Mouse (Mus musculus): ENCODE results near the gene Nsmce1. TPM values are rescaled to one million over a fixed set of nuclear protein-coding genes. Genes with fewer than 3 reads are reported as not detected.
A peak's percentile ranks its signal among the peaks of the same experiment; 100 is the strongest.
"Not testable (repeated sequence)": the region's sequence is repeated elsewhere in the genome, so short reads cannot be mapped to it uniquely, and the experiment has no call there.

Nsmce1 gene
- polyA plus RNA-seq, 1 experiment, result 27.6 TPM

GRCm38 (mm10) chr7:125451078-125451477, 40.3 kb downstream of the Nsmce1 start:
- no peak overlapping the region for H3K4me3 ChIP-seq (ENCODE audit: insufficient read depth, low read length)
- TF ChIP-seq POLR2A (IDR thresholded peaks at IDR 0.05; ENCODE audit: extremely low read depth, insufficient read depth, low read length) (no peak), CTCF (IDR thresholded peaks at IDR 0.05; ENCODE audit: extremely low read depth, insufficient read depth, low read length) (no peak)
- H3K4me1 ChIP-seq (ENCODE audit: control insufficient read depth, insufficient read depth, low read length), result no peaks in the 10 kb centered on the region
- no peak overlapping the region for H3K27ac ChIP-seq (ENCODE audit: insufficient read depth, low read length)

GRCm38 (mm10) chr7:125450678-125451077, 40.7 kb downstream of the Nsmce1 start:
- no peak overlapping the region for H3K27ac ChIP-seq (ENCODE audit: insufficient read depth, low read length)
- no peaks in the 10 kb centered on the region for H3K4me1 ChIP-seq (ENCODE audit: control insufficient read depth, insufficient read depth, low read length)
- TF ChIP-seq POLR2A (IDR thresholded peaks at IDR 0.05; ENCODE audit: extremely low read depth, insufficient read depth, low read length), result no peak
- no peak for TF ChIP-seq CTCF (IDR thresholded peaks at IDR 0.05; ENCODE audit: extremely low read depth, insufficient read depth, low read length)

GRCm38 (mm10) chr7:125444464-125445401, 46.7 kb downstream of the Nsmce1 start, which contains the start of gene Kdm8:
Gene Kdm8 (plus strand): TSS chr7:125444676.
- Histone ChIP-seq H3K4me3 (ENCODE audit: insufficient read depth, low read length) (peak within 1 kb of the TSS; percentile 63), H3K27ac (ENCODE audit: insufficient read depth, low read length) (peak within 1 kb of the TSS; percentile 96), H3K4me1 (ENCODE audit: control insufficient read depth, insufficient read depth, low read length) (peaks cover 5% of the 10 kb centered on the region; the same call in 1 of the 2 replicates)
- TF ChIP-seq CTCF (IDR thresholded peaks at IDR 0.05; ENCODE audit: extremely low read depth, insufficient read depth, low read length), result no peak
- TF ChIP-seq POLR2A (IDR thresholded peaks at IDR 0.05; ENCODE audit: extremely low read depth, insufficient read depth, low read length), result peak; percentile 71

More at GRCm38 (mm10) chr7:125450678-125451077, 40.7 kb downstream of the Nsmce1 start:
- no peak overlapping the region for H3K4me3 ChIP-seq (ENCODE audit: insufficient read depth, low read length)

GRCm38 (mm10) chr7:125444076-125444463, 47.3 kb downstream of the Nsmce1 start:
- TF ChIP-seq CTCF (IDR thresholded peaks at IDR 0.05; ENCODE audit: extremely low read depth, insufficient read depth, low read length) (no peak), POLR2A (IDR thresholded peaks at IDR 0.05; ENCODE audit: extremely low read depth, insufficient read depth, low read length) (no peak)
- Histone ChIP-seq H3K4me3 (ENCODE audit: insufficient read depth, low read length) (peak overlapping the region; percentile 63), H3K4me1 (ENCODE audit: control insufficient read depth, insufficient read depth, low read length) (peaks cover 5% of the 10 kb centered on the region; the same call in 1 of the 2 replicates), H3K27ac (ENCODE audit: insufficient read depth, low read length) (0 out of 2 replicates have a peak overlapping the region, but pooled peaks have one; percentile 14)

GRCm38 (mm10) chr7:125442323-125442722, 49.1 kb downstream of the Nsmce1 start:
- H3K27ac ChIP-seq (ENCODE audit: insufficient read depth, low read length), result no peak overlapping the region
- peaks cover 5% of the 10 kb centered on the region; the same call in 1 of the 2 replicates for H3K4me1 ChIP-seq (ENCODE audit: control insufficient read depth, insufficient read depth, low read length)
- no peak overlapping the region for H3K4me3 ChIP-seq (ENCODE audit: insufficient read depth, low read length)
- TF ChIP-seq POLR2A (IDR thresholded peaks at IDR 0.05; ENCODE audit: extremely low read depth, insufficient read depth, low read length) (no peak), CTCF (IDR thresholded peaks at IDR 0.05; ENCODE audit: extremely low read depth, insufficient read depth, low read length) (no peak)

- no peak for TF ChIP-seq POLR2A (IDR thresholded peaks at IDR 0.05; ENCODE audit: extremely low read depth, insufficient read depth, low read length)
- TF ChIP-seq CTCF (IDR thresholded peaks at IDR 0.05; ENCODE audit: extremely low read depth, insufficient read depth, low read length), result no peak
- Histone ChIP-seq H3K27ac (ENCODE audit: insufficient read depth, low read length) (no peak overlapping the region), H3K4me1 (ENCODE audit: control insufficient read depth, insufficient read depth, low read length) (no peaks in the 10 kb centered on the region), H3K4me3 (ENCODE audit: insufficient read depth, low read length) (no peak overlapping the region)
These were observed 56.6 kb downstream of the Nsmce1 start for GRCm38 (mm10) chr7:125434666-125435290.

- Histone ChIP-seq H3K27ac (ENCODE audit: insufficient read depth, low read length) (no peak overlapping the region), H3K4me3 (ENCODE audit: insufficient read depth, low read length) (no peak overlapping the region), H3K4me1 (ENCODE audit: control insufficient read depth, insufficient read depth, low read length) (no peaks in the 10 kb centered on the region)
- TF ChIP-seq CTCF (IDR thresholded peaks at IDR 0.05; ENCODE audit: extremely low read depth, insufficient read depth, low read length) (no peak), POLR2A (IDR thresholded peaks at IDR 0.05; ENCODE audit: extremely low read depth, insufficient read depth, low read length) (no peak)
These were observed 57.5 kb downstream of the Nsmce1 start for GRCm38 (mm10) chr7:125433874-125434273.

GRCm38 (mm10) chr7:125430170-125430842, 61.1 kb downstream of the Nsmce1 start:
- TF ChIP-seq CTCF (IDR thresholded peaks at IDR 0.05; ENCODE audit: extremely low read depth, insufficient read depth, low read length), result no peak
- no peak for TF ChIP-seq POLR2A (IDR thresholded peaks at IDR 0.05; ENCODE audit: extremely low read depth, insufficient read depth, low read length)
- no peak overlapping the region for H3K4me3 ChIP-seq (ENCODE audit: insufficient read depth, low read length)
- no peak overlapping the region for H3K27ac ChIP-seq (ENCODE audit: insufficient read depth, low read length)
- H3K4me1 ChIP-seq (ENCODE audit: control insufficient read depth, insufficient read depth, low read length), result no peaks in the 10 kb centered on the region

GRCm38 (mm10) chr7:125428816-125429500, 62.4 kb downstream of the Nsmce1 start:
- not testable (repeated sequence) for H3K4me1 ChIP-seq (ENCODE audit: control insufficient read depth, insufficient read depth, low read length); H3K27ac ChIP-seq (ENCODE audit: insufficient read depth, low read length); H3K4me3 ChIP-seq (ENCODE audit: insufficient read depth, low read length)

All from cortical plate, adult 2 months (tissue).